18 mouse cellular contexts compared by ENCODE assay signal in the genomic region with DNA sequence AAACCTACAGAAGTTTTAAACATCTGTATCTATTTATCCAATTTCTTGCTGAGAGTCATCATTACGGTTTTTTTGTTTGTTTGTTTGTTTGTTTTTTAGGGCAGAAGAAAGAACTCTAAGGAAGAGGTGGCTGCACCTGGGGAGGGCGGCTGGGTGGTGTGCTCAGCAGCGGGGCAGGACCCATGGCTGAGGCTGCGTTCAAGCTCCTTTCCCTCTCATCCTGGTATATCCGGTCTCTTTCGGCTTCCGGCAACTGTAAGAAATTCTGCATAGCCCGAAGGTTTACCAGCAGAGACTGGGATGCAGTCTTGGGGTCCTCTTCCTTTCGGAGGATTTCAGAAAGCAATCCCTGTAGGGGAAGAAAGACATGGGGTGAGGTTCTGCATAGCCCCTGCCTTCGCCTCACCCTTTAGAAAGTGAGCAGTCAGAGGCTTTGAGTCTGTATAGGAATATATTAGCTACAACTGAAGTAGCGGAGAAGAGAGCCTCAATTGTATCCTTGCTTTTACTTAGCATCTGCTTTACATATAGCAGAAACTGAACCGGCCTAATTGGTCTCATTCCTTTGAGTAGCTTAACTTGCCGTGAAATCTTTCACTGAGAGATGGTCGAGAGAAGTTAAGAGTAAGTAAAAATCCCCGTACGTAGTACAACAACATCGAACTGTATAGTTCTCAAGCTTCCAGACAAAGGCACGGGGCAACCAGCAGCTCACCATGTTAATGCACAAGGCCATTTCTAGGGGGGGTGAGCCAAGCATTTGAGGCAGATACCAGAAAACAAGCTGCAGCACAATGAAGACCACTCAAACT. TPM values are rescaled to one million over a fixed set of nuclear protein-coding genes. Genes with fewer than 3 reads are reported as not detected.
A peak's percentile ranks its signal among the peaks of the same experiment; 100 is the strongest.
DNase-seq lines count a peak whose midpoint lies in the region; ATAC-seq and TF ChIP-seq lines count a peak whose summit lies in the region.
"Had no signal": no experiment of that assay in that cellular context is flagged by ENCODE, and none has a peak within 500 bp of the region (broad histone marks: within the 10 kb centered on the region; RNA-seq: fewer than 3 reads in every experiment).

No protein-coding gene starts in this region.

- no peaks in the 10 kb centered on the region for H3K27me3 ChIP-seq in embryonic facial prominence, embryonic 11.5 days (ENCODE audit: control insufficient read depth, insufficient read depth, low read length)
- H3K27me3 ChIP-seq in embryonic facial prominence, embryonic 14.5 days (replicated peaks; ENCODE audit: control insufficient read depth, insufficient read depth, low read length): no peaks in the 10 kb centered on the region
- no peaks in the 10 kb centered on the region for H3K27me3 ChIP-seq in forebrain, postnatal 0 days (ENCODE audit: insufficient read depth, low read length)
- H3K27me3 ChIP-seq in midbrain, embryonic 15.5 days (replicated peaks): no peaks in the 10 kb centered on the region
- H3K27me3 ChIP-seq: heart, embryonic 12.5 days; liver, embryonic 13.5 days had no signal

- 54% methylated on average over 18 of the region's 18 CpGs for WGBS in embryonic facial prominence, embryonic 11.5 days
- WGBS in embryonic facial prominence, embryonic 14.5 days: 60% methylated on average over 18 of the region's 18 CpGs
- 45% methylated on average over 18 of the region's 18 CpGs for WGBS in forebrain, postnatal 0 days
- WGBS in midbrain, embryonic 15.5 days: 52% methylated on average over 18 of the region's 18 CpGs

- no peaks in the 10 kb centered on the region for H3K9me3 ChIP-seq in embryonic facial prominence, embryonic 11.5 days (replicated peaks; ENCODE audit: control insufficient read depth, low read length)
- no peaks in the 10 kb centered on the region for H3K9me3 ChIP-seq in embryonic facial prominence, embryonic 14.5 days (ENCODE audit: control insufficient read depth, low read length)
- H3K9me3 ChIP-seq in forebrain, postnatal 0 days (ENCODE audit: low read length): no peaks in the 10 kb centered on the region
- H3K9me3 ChIP-seq in midbrain, embryonic 15.5 days: no peaks in the 10 kb centered on the region
- H3K9me3 ChIP-seq: heart, embryonic 12.5 days; limb, embryonic 10.5 days; liver, embryonic 13.5 days had no signal

- peak; percentile 54 for DNase-seq in embryonic facial prominence, embryonic 11.5 days (ENCODE audit: low spot score)
- peak; percentile 46 for DNase-seq in embryonic facial prominence, embryonic 14.5 days (ENCODE audit: low spot score)
- no peak for DNase-seq in forebrain, postnatal 0 days
- DNase-seq in cerebellum, adult 8-10 months: no peak
- DNase-seq in kidney, adult 18-20 months: no peak
- DNase-seq in lung, postnatal 14 days: no peak
- DNase-seq: adrenal gland, adult 8-10 months; cerebellum, adult 18-20 months; gastrocnemius, postnatal 10 days; heart, postnatal 4 days; kidney, adult 9 months; kidney, postnatal 4 days; liver, embryonic 13.5 days; thymus, postnatal 36 days had no signal

- no peak overlapping the region for H3K4me3 ChIP-seq in embryonic facial prominence, embryonic 11.5 days (ENCODE audit: low read depth, low read length)
- peak overlapping the region; percentile 17; the same call in 1 of the 2 replicates for H3K4me3 ChIP-seq in embryonic facial prominence, embryonic 14.5 days (ENCODE audit: low read depth, low read length)
- H3K4me3 ChIP-seq in forebrain, postnatal 0 days (ENCODE audit: low read depth, low read length): no peak overlapping the region
- no peak overlapping the region for H3K4me3 ChIP-seq in midbrain, embryonic 15.5 days
- H3K4me3 ChIP-seq: heart, embryonic 12.5 days; limb, embryonic 10.5 days; liver, embryonic 13.5 days had no signal

- no peak overlapping the region; the same call in 1 of the 2 replicates for H3K9ac ChIP-seq in embryonic facial prominence, embryonic 11.5 days (replicated peaks; ENCODE audit: low read length)
- peak overlapping the region; percentile 38; the same call in 1 of the 2 replicates for H3K9ac ChIP-seq in embryonic facial prominence, embryonic 14.5 days (ENCODE audit: low read depth, low read length)
- no peak overlapping the region for H3K9ac ChIP-seq in forebrain, postnatal 0 days
- H3K9ac ChIP-seq in midbrain, embryonic 15.5 days: no peak overlapping the region
- H3K9ac ChIP-seq: heart, embryonic 12.5 days; liver, embryonic 13.5 days had no signal

- ATAC-seq in embryonic facial prominence, embryonic 11.5 days (replicated peaks; ENCODE audit: insufficient number of reproducible peaks, low FRiP score, low TSS enrichment, low read depth): peak; percentile 44; the same call in 1 of the 2 replicates
- ATAC-seq in embryonic facial prominence, embryonic 14.5 days (ENCODE audit: low read depth): no peak
- peak; percentile 63 for ATAC-seq in forebrain, postnatal 0 days
- ATAC-seq in midbrain, embryonic 15.5 days (replicated peaks): peak; percentile 62; the same call in 1 of the 2 replicates
- ATAC-seq in inflammation-experienced regulatory T-cells, adult 6 months: no peak

- no peaks in the 10 kb centered on the region; the same call in 1 of the 2 replicates for H3K36me3 ChIP-seq in embryonic facial prominence, embryonic 11.5 days (replicated peaks; ENCODE audit: control insufficient read depth, insufficient read depth, low read depth, low read length)
- no peaks in the 10 kb centered on the region for H3K36me3 ChIP-seq in embryonic facial prominence, embryonic 14.5 days (ENCODE audit: control insufficient read depth, insufficient read depth, low read length)
- H3K36me3 ChIP-seq in forebrain, postnatal 0 days (ENCODE audit: insufficient read depth): no peaks in the 10 kb centered on the region
- no peaks in the 10 kb centered on the region for H3K36me3 ChIP-seq in midbrain, embryonic 15.5 days (replicated peaks)
- H3K36me3 ChIP-seq: limb, embryonic 10.5 days; liver, embryonic 13.5 days had no signal

- no peaks in the 10 kb centered on the region for H3K4me1 ChIP-seq in embryonic facial prominence, embryonic 11.5 days (ENCODE audit: control insufficient read depth, insufficient read depth, low read length)
- H3K4me1 ChIP-seq in embryonic facial prominence, embryonic 14.5 days (ENCODE audit: control insufficient read depth, insufficient read depth, low read length): peaks cover 3% of the 10 kb centered on the region; the same call in 1 of the 2 replicates
- H3K4me1 ChIP-seq in forebrain, postnatal 0 days (ENCODE audit: insufficient read depth): no peaks in the 10 kb centered on the region
- no peaks in the 10 kb centered on the region for H3K4me1 ChIP-seq in midbrain, embryonic 15.5 days
- H3K4me1 ChIP-seq: limb, embryonic 10.5 days; liver, embryonic 13.5 days had no signal

- no peak overlapping the region for H3K27ac ChIP-seq in embryonic facial prominence, embryonic 11.5 days (replicated peaks; ENCODE audit: low read depth, low read length)
- no peak overlapping the region for H3K27ac ChIP-seq in embryonic facial prominence, embryonic 14.5 days (replicated peaks; ENCODE audit: low read depth, low read length)
- no peak overlapping the region for H3K27ac ChIP-seq in forebrain, postnatal 0 days (ENCODE audit: low read depth, low read length)
- H3K27ac ChIP-seq in midbrain, embryonic 15.5 days: no peak overlapping the region
- H3K27ac ChIP-seq: limb, embryonic 10.5 days; liver, embryonic 13.5 days had no signal

- no peak overlapping the region; the same call in 1 of the 2 replicates for H3K4me2 ChIP-seq in embryonic facial prominence, embryonic 11.5 days (ENCODE audit: low read depth, low read length)
- H3K4me2 ChIP-seq in embryonic facial prominence, embryonic 14.5 days (ENCODE audit: low read depth, low read length): peak overlapping the region; percentile 31
- no peak overlapping the region for H3K4me2 ChIP-seq in forebrain, postnatal 0 days (ENCODE audit: low read depth)
- no peak overlapping the region for H3K4me2 ChIP-seq in midbrain, embryonic 15.5 days
- H3K4me2 ChIP-seq: heart, embryonic 12.5 days; liver, embryonic 13.5 days had no signal

- TF ChIP-seq CTCF in forebrain, postnatal 0 days (IDR thresholded peaks at IDR 0.05; ENCODE audit: low read depth): no peak

RNA-seq across cellular contexts. Expression of a gene that starts 57.8 kb away (rescaled TPM):
- polyA plus RNA-seq in embryonic facial prominence, embryonic 11.5 days (2014; fragmentation: Nextera tagmentation; extraction: Ambion mirVana): 17.3 and 18.1 TPM in 2 replicates
- polyA plus RNA-seq in embryonic facial prominence, embryonic 14.5 days (2014; fragmentation: Nextera tagmentation; extraction: Ambion mirVana): 18.8 and 20.0 TPM in 2 replicates
- total RNA-seq in forebrain, postnatal 0 days (2014; rRNA removed): 48.5 and 49.8 TPM in 2 replicates
- polyA plus RNA-seq in forebrain, postnatal 0 days (2015; fragmentation: Nextera tagmentation; extraction: Ambion mirVana): 23.2 and 26.8 TPM in 2 replicates
- 21.5 and 24.1 TPM in 2 replicates for polyA plus RNA-seq in midbrain, embryonic 15.5 days (2015; fragmentation: Nextera tagmentation; extraction: Ambion mirVana)
- 10 to 100 TPM; 17.0 to 63.3 (median 36.8) TPM for polyA plus RNA-seq in inflammation-experienced regulatory T-cells, adult 6 months (2017; shearing (Covaris generic))

Comparison
In these comparisons a context has a peak if more than half of its experiments do, and no peak if none do; other contexts are left out.
1. ATAC-seq: peak in embryonic facial prominence, embryonic 11.5 days (single experiment), forebrain, postnatal 0 days (single experiment) and midbrain, embryonic 15.5 days (single experiment); none in embryonic facial prominence, embryonic 14.5 days (single experiment) and inflammation-experienced regulatory T-cells, adult 6 months (single experiment).
2. DNase-seq: peak in embryonic facial prominence, embryonic 11.5 days (single experiment) and embryonic facial prominence, embryonic 14.5 days (single experiment); none in forebrain, postnatal 0 days (single experiment), cerebellum, adult 8-10 months (single experiment), kidney, adult 18-20 months (single experiment) and lung, postnatal 14 days (single experiment).